Mouse (Mus musculus) G1E (cell line): ENCODE measurements around the gene Tfap2d.

Source experiments
- CTCF ChIP-seq: IDR thresholded peaks from 2 replicates; pipeline ENCODE4 v1.5.1; 2012; ENCODE audit warnings: low read depth, low read length, inconsistent platforms, mixed read lengths
- TAL1 ChIP-seq: conservative IDR thresholded peaks from 2 replicates; pipeline ENCODE4 v1.6.1; 2012; ENCODE audit warnings: low read depth, low read length, inconsistent platforms, mixed read lengths

DNA sequence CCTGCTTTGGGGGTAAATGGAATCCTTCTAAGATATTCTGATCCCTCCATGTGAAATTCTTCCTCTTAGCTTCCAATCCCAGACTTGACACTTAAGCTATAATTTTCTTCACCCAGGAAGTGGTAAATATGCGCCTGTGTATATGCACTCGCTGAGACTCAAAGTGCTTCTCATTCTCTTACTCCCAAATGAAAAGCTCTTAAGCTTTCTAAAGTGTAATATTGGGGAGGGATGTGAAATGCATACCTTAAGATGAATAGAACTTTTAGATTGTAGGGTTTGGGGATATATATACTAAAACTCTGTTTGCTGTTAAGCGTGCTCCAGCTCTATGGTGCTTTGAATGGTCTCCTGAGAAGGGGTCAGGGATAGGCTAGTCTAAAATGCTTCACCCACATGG lies 5.0 kb downstream of the Tfap2d start:
- no peak for TF ChIP-seq TAL1
- TF ChIP-seq CTCF: no peak
